Mouse (Mus musculus) embryonic facial prominence, embryonic 10.5 days (tissue): ENCODE data around the gene Cfap43. TPM values are rescaled to one million over a fixed set of nuclear protein-coding genes. Genes with fewer than 3 reads are reported as not detected.

Experiments used
- DNase-seq: peaks from one replicate; pipeline ENCODE4 v3.0.0-alpha.2; 2017; ENCODE audit warnings: low spot score
- H3K27ac ChIP-seq: fragments of 300-500 bp; sonication (generic); replicated peaks from 2 replicates; pipeline ENCODE4 v1.5.1; 2016; ENCODE audit warnings: mild to moderate bottlenecking
- H3K27me3 ChIP-seq: fragments of 300-500 bp; sonication (generic); replicated peaks from 2 replicates; pipeline ENCODE4 v1.6.1; 2016; ENCODE audit warnings: low read depth, mild to moderate bottlenecking; ENCODE audit not compliant: poor library complexity, severe bottlenecking
- H3K36me3 ChIP-seq: fragments of 300-500 bp; sonication (generic); replicated peaks from 2 replicates; pipeline ENCODE4 v1.6.1; 2016; ENCODE audit warnings: mild to moderate bottlenecking, moderate library complexity
- H3K4me1 ChIP-seq: fragments of 300-500 bp; sonication (generic); 2 replicates; pipeline ENCODE4 v1.6.1; 2016
- H3K4me3 ChIP-seq: fragments of 300-500 bp; sonication (generic); 2 replicates; pipeline ENCODE4 v1.5.1; 2016; ENCODE audit warnings: mild to moderate bottlenecking, moderate library complexity
- H3K9me3 ChIP-seq: fragments of 300-500 bp; sonication (generic); 2 replicates; pipeline ENCODE4 v1.6.1; 2016; ENCODE audit warnings: mild to moderate bottlenecking
- WGBS: fragments of 180-500 bp; shearing (Covaris S2); methylation state at CpG from one replicate; pipeline ENCODE4 v1.1.7; 2016; 5-methylcytosine and 5-hydroxymethylcytosine counted together
- polyA plus RNA-seq: library from polyadenylated mRNA; unstranded; fragments of >200 nt; fragmentation: Nextera tagmentation; extraction: Ambion mirVana; gene quantifications from 2 replicates; pipeline ENCODE4 v1.2.1, GENCODE M21; 2016

Gene Cfap43
- polyA plus RNA-seq, 1 experiment from 2014 or later: 0.02 TPM

GRCm38 (mm10) chr19:47891562-47892312 is 27.4 kb downstream of the Cfap43 start:
- peaks cover 43% of the 10 kb centered on the region for H3K36me3 ChIP-seq
- no peak overlapping the region for H3K4me3 ChIP-seq
- H3K4me1 ChIP-seq: 0 out of 2 replicates have a peak, but pooled peaks cover 2% of the 10 kb centered on the region
- H3K27me3 ChIP-seq: no peaks in the 10 kb centered on the region
- DNase-seq: no peak
- no peak overlapping the region for H3K27ac ChIP-seq
- 86% methylated on average over 11 of the region's 11 CpGs for WGBS
- no peaks in the 10 kb centered on the region for H3K9me3 ChIP-seq

GRCm38 (mm10) chr19:47890489-47891130 is 28.5 kb downstream of the Cfap43 start:
- no peaks in the 10 kb centered on the region for H3K27me3 ChIP-seq
- H3K4me3 ChIP-seq: no peak overlapping the region
- WGBS: 80% methylated on average over 10 of the region's 10 CpGs
- 0 out of 2 replicates have a peak, but pooled peaks cover 3% of the 10 kb centered on the region for H3K4me1 ChIP-seq
- no peaks in the 10 kb centered on the region for H3K9me3 ChIP-seq
- no peak for DNase-seq
- H3K36me3 ChIP-seq: peaks cover 31% of the 10 kb centered on the region
- no peak overlapping the region for H3K27ac ChIP-seq

- H3K27me3 ChIP-seq: no peaks in the 10 kb centered on the region
- no peaks in the 10 kb centered on the region for H3K9me3 ChIP-seq
- H3K4me1 ChIP-seq: peaks cover 13% of the 10 kb centered on the region
- WGBS: 95% methylated on average over 8 of the region's 8 CpGs
- peaks cover 6% of the 10 kb centered on the region for H3K36me3 ChIP-seq
- H3K27ac ChIP-seq: no peak overlapping the region
- H3K4me3 ChIP-seq: no peak overlapping the region
- DNase-seq: no peak
Observed at GRCm38 (mm10) chr19:47888037-47888436, 31.1 kb downstream of the Cfap43 start.

GRCm38 (mm10) chr19:47887417-47887816 is 31.7 kb downstream of the Cfap43 start:
- Histone ChIP-seq H3K27me3 (no peaks in the 10 kb centered on the region), H3K36me3 (no peaks in the 10 kb centered on the region), H3K27ac (no peak overlapping the region), H3K9me3 (no peaks in the 10 kb centered on the region), H3K4me1 (peaks cover 19% of the 10 kb centered on the region), H3K4me3 (no peak overlapping the region)
- 87% methylated on average over 10 of the region's 10 CpGs for WGBS
- no peak for DNase-seq

- no peaks in the 10 kb centered on the region for H3K27me3 ChIP-seq
- no peak for DNase-seq
- no peak overlapping the region for H3K27ac ChIP-seq
- 85% methylated on average over 7 of the region's 7 CpGs for WGBS
- peaks cover 19% of the 10 kb centered on the region for H3K4me1 ChIP-seq
- no peaks in the 10 kb centered on the region for H3K9me3 ChIP-seq
- no peaks in the 10 kb centered on the region for H3K36me3 ChIP-seq
- no peak overlapping the region for H3K4me3 ChIP-seq
Observed at GRCm38 (mm10) chr19:47886617-47887016, 32.5 kb downstream of the Cfap43 start.

- Histone ChIP-seq H3K27me3 (no peaks in the 10 kb centered on the region; the same call in 1 of the 2 replicates), H3K4me3 (no peak overlapping the region), H3K36me3 (no peaks in the 10 kb centered on the region), H3K9me3 (no peaks in the 10 kb centered on the region), H3K27ac (no peak overlapping the region), H3K4me1 (peaks cover 20% of the 10 kb centered on the region)
- no peak for DNase-seq
- whole genome bisulfite sequencing: 88% methylated on average over 11 of the region's 11 CpGs
Observed at GRCm38 (mm10) chr19:47885886-47886285, 33.2 kb downstream of the Cfap43 start.

GRCm38 (mm10) chr19:47885191-47885743 is 33.8 kb downstream of the Cfap43 start:
- no peaks in the 10 kb centered on the region for H3K36me3 ChIP-seq

GRCm38 (mm10) chr19:47884296-47885085 is 34.6 kb downstream of the Cfap43 start:
- Histone ChIP-seq H3K27me3 (no peaks in the 10 kb centered on the region; the same call in 1 of the 2 replicates), H3K27ac (no peak overlapping the region), H3K4me1 (peaks cover 24% of the 10 kb centered on the region), H3K4me3 (no peak overlapping the region), H3K36me3 (no peaks in the 10 kb centered on the region), H3K9me3 (no peaks in the 10 kb centered on the region)
- DNase-seq: no peak
- 81% methylated on average over 13 of the region's 13 CpGs for WGBS

More at GRCm38 (mm10) chr19:47885191-47885743, 33.8 kb downstream of the Cfap43 start:
- no peaks in the 10 kb centered on the region; the same call in 1 of the 2 replicates for H3K27me3 ChIP-seq
- no peaks in the 10 kb centered on the region for H3K9me3 ChIP-seq
- no peak overlapping the region for H3K4me3 ChIP-seq
- H3K4me1 ChIP-seq: peaks cover 24% of the 10 kb centered on the region
- H3K27ac ChIP-seq: no peak overlapping the region
- 74% methylated on average over 7 of the region's 7 CpGs for WGBS
- DNase-seq: no peak

- peak; percentile 38 for DNase-seq
- 55% methylated on average over 9 of the region's 9 CpGs for WGBS
- H3K4me1 ChIP-seq: peaks cover 24% of the 10 kb centered on the region
- H3K27me3 ChIP-seq: no peaks in the 10 kb centered on the region; the same call in 1 of the 2 replicates
- H3K36me3 ChIP-seq: no peaks in the 10 kb centered on the region
- peak overlapping the region; percentile 58 for H3K27ac ChIP-seq
- no peaks in the 10 kb centered on the region for H3K9me3 ChIP-seq
- H3K4me3 ChIP-seq: no peak overlapping the region
Observed at GRCm38 (mm10) chr19:47882882-47883254, 36.2 kb downstream of the Cfap43 start.

- H3K36me3 ChIP-seq: no peaks in the 10 kb centered on the region
- no peak overlapping the region for H3K4me3 ChIP-seq
- H3K9me3 ChIP-seq: no peaks in the 10 kb centered on the region
- H3K27ac ChIP-seq: peak overlapping the region; percentile 58
- DNase-seq: peak; percentile 93
- WGBS: 25% methylated on average over 11 of the region's 11 CpGs
- H3K27me3 ChIP-seq: no peaks in the 10 kb centered on the region; the same call in 1 of the 2 replicates
- peaks cover 24% of the 10 kb centered on the region for H3K4me1 ChIP-seq
Observed at GRCm38 (mm10) chr19:47882151-47882881, 36.8 kb downstream of the Cfap43 start.

GRCm38 (mm10) chr19:47881538-47881937 is 37.5 kb downstream of the Cfap43 start:
- Histone ChIP-seq H3K27me3 (no peaks in the 10 kb centered on the region; the same call in 1 of the 2 replicates), H3K36me3 (no peaks in the 10 kb centered on the region), H3K4me1 (peaks cover 21% of the 10 kb centered on the region), H3K27ac (no peak overlapping the region), H3K4me3 (no peak overlapping the region), H3K9me3 (no peaks in the 10 kb centered on the region)
- WGBS: 84% methylated on average over 7 of the region's 7 CpGs
- DNase-seq: no peak
